Mouse (Mus musculus): ENCODE data around the gene Filip1. TPM values are rescaled to one million over a fixed set of nuclear protein-coding genes. Genes with fewer than 3 reads are reported as not detected.

Gene Filip1
- total and polyA plus RNA-seq, 2 experiments from 2014 or later, result 2.5 to 2.6 TPM

DNA sequence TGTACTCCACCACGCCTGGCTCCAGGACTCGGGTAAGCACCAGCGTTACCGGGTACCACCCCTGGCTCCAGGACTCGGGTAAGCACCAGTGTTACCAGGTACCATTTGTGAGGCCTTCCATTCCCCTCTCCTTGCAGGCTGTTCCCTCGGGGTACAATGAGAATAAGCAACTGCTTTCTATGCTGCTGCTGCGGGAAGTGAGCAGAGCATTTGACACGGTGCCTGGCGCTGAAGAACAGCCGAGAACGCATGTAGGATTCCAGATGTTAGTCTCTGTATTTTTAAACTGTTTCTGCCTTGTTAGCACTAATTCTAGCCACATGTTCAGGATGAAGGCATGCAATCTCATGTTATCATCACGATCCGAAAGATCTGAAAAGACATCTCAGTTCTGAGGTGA is 635 bp downstream of the Filip1 start:
- Histone ChIP-seq H3K9ac (replicated peaks; ENCODE audit: low read length) (no peak overlapping the region), H3K4me1 (ENCODE audit: insufficient read depth, low read length) (no peaks in the 10 kb centered on the region), H3K4me2 (ENCODE audit: low read depth, low read length) (no peak overlapping the region), H3K27me3 (ENCODE audit: insufficient read depth, low read length) (no peaks in the 10 kb centered on the region), H3K27ac (no peak overlapping the region), H3K4me3 (ENCODE audit: low read length) (no peak overlapping the region), H3K36me3 (ENCODE audit: insufficient read depth, low read length) (no peaks in the 10 kb centered on the region), H3K9me3 (ENCODE audit: low read length) (no peaks in the 10 kb centered on the region)
- ATAC-seq (no peak), DNase-seq (ENCODE audit: low spot score) (no peak)
- TF ChIP-seq CTCF (IDR thresholded peaks at IDR 0.05; ENCODE audit: low read depth), result no peak
- WGBS, result 88% methylated on average over 13 of the region's 13 CpGs

DNA sequence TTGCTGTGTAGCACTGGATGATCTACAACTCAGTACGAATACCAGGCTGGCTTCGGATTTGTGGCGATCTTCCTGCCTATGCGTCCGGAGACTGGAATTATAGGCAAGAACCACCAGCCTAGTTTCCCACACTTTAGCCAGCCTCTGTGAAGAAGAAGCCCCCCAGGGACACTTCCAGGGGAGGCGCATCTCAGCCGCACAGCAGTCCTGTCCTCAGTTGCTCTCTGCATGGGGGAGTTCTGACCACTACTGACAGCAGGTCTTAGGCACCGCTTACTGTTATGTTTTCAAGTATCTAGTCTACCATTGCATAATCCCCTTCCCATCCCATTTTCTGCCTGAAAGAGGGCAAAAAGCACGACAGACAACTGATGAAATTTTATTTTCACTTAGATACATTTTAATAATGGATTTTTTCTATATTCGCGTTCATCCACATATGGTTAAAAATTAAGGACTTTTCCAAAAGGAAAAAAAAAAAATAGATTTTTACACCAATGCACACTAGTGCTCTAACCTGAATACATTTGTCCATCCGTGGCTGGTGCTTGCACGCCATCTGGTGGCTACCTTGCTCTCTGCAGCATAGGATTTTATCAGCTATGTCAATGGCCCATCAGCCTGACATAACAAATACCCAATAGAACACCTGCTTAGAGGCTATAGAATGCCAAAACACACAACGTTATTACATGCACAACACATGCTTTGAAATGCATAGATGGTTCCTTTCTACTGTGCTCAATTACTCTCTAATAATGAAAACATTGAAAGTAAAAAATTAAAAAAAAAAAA is 10.1 kb downstream of the Filip1 start:
- DNase-seq (ENCODE audit: low spot score) (peak; percentile 88), ATAC-seq (peak; percentile 92)
- Histone ChIP-seq H3K4me3 (ENCODE audit: low read length) (no peak overlapping the region), H3K27me3 (ENCODE audit: insufficient read depth, low read length) (no peaks in the 10 kb centered on the region), H3K9ac (replicated peaks; ENCODE audit: low read length) (no peak overlapping the region), H3K36me3 (ENCODE audit: insufficient read depth, low read length) (no peaks in the 10 kb centered on the region), H3K4me1 (ENCODE audit: insufficient read depth, low read length) (no peaks in the 10 kb centered on the region), H3K4me2 (ENCODE audit: low read depth, low read length) (no peak overlapping the region), H3K9me3 (ENCODE audit: low read length) (no peaks in the 10 kb centered on the region), H3K27ac (no peak overlapping the region)
- WGBS, result 37% methylated on average over 14 of the region's 14 CpGs
- peak; percentile 97 for TF ChIP-seq CTCF (IDR thresholded peaks at IDR 0.05; ENCODE audit: low read depth)

DNA sequence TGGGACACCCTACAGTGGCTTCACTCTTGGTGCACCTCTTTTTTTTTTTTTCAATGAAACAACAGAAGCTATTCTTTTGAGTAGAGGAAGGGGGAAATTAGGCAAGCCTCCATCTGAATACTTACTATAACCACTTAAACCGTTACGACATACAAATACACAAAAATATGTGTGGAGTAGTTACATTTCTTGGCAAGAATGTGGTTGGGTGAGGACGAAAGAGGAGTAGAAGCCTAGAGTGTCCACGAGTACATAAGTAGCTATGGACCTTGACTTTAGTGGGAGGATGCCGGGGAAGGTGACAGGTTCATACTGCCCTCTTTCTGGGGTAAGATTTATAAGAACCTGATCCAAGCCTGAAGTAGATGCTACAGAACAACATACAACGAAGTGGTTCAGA is 15.4 kb downstream of the Filip1 start:
- ATAC-seq (no peak), DNase-seq (ENCODE audit: low spot score) (no peak)
- H3K4me1 ChIP-seq (ENCODE audit: insufficient read depth, low read length), result no peaks in the 10 kb centered on the region
- H3K9ac ChIP-seq (replicated peaks; ENCODE audit: low read length), result no peak overlapping the region
- no peak overlapping the region for H3K27ac ChIP-seq
- 92% methylated on average over 6 of the region's 6 CpGs for whole genome bisulfite sequencing
- no peak for TF ChIP-seq CTCF (IDR thresholded peaks at IDR 0.05; ENCODE audit: low read depth)
- no peak overlapping the region for H3K4me3 ChIP-seq (ENCODE audit: low read length)
- no peaks in the 10 kb centered on the region for H3K27me3 ChIP-seq (ENCODE audit: insufficient read depth, low read length)
- H3K36me3 ChIP-seq (ENCODE audit: insufficient read depth, low read length), result no peaks in the 10 kb centered on the region
- no peak overlapping the region for H3K4me2 ChIP-seq (ENCODE audit: low read depth, low read length)
- H3K9me3 ChIP-seq (ENCODE audit: low read length), result no peaks in the 10 kb centered on the region

DNA sequence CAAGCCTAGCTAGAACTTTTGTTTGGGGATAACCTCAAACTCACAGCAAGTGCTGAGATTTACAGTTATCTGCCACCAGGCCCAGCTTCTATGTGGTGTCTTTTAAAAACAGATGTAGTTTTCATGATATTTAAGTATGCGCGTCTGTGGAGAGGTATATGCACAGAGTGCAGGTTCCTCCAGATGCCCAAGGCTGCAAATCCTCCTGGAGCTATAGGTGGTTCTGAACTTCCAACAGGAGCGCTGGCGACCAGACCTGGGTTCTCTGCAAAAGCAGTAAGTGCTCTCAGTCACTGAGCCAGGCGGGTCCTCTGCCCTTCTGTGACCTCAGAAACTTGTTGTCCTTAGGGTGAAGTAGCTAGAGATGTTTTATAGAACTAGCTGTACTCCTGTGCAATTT is 18.4 kb downstream of the Filip1 start:
- Histone ChIP-seq H3K4me2 (ENCODE audit: low read depth, low read length) (no peak overlapping the region), H3K9ac (replicated peaks; ENCODE audit: low read length) (no peak overlapping the region), H3K4me3 (ENCODE audit: low read length) (no peak overlapping the region), H3K27me3 (ENCODE audit: insufficient read depth, low read length) (no peaks in the 10 kb centered on the region), H3K27ac (no peak overlapping the region), H3K36me3 (ENCODE audit: insufficient read depth, low read length) (no peaks in the 10 kb centered on the region), H3K9me3 (ENCODE audit: low read length) (no peaks in the 10 kb centered on the region), H3K4me1 (ENCODE audit: insufficient read depth, low read length) (no peaks in the 10 kb centered on the region)
- DNase-seq (ENCODE audit: low spot score), result no peak
- TF ChIP-seq CTCF (IDR thresholded peaks at IDR 0.05; ENCODE audit: low read depth), result no peak
- WGBS, result 96% methylated on average over 5 of the region's 5 CpGs
- ATAC-seq, result no peak

DNA sequence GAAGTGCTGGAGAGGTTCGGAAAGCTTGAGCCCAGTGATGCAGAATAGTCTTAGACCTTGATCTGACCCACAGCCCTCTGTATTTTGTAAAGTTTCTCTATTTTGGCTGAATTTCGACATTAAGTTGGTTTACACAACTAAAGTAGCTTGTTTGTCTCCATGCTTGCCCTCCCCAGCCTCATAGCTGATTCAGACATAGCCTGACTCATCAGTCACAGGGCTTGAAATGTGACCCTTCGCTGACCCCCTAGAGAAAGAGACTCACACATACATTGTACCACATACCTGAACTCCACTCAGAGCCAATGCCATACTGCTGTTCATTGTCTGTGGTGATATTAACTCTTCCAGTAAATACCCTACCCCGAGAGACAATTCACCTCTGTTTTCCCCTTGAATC is 19.6 kb downstream of the Filip1 start:
- TF ChIP-seq CTCF (IDR thresholded peaks at IDR 0.05; ENCODE audit: low read depth), result no peak
- no peak overlapping the region for H3K4me2 ChIP-seq (ENCODE audit: low read depth, low read length)
- H3K9ac ChIP-seq (replicated peaks; ENCODE audit: low read length), result no peak overlapping the region
- H3K27ac ChIP-seq, result no peak overlapping the region
- ATAC-seq (no peak), DNase-seq (ENCODE audit: low spot score) (no peak)
- no peaks in the 10 kb centered on the region for H3K27me3 ChIP-seq (ENCODE audit: insufficient read depth, low read length)
- 78% methylated on average over 4 of the region's 4 CpGs for WGBS
- H3K4me3 ChIP-seq (ENCODE audit: low read length), result no peak overlapping the region
- H3K4me1 ChIP-seq (ENCODE audit: insufficient read depth, low read length), result no peaks in the 10 kb centered on the region
- H3K36me3 ChIP-seq (ENCODE audit: insufficient read depth, low read length), result no peaks in the 10 kb centered on the region
- H3K9me3 ChIP-seq (ENCODE audit: low read length), result no peaks in the 10 kb centered on the region

DNA sequence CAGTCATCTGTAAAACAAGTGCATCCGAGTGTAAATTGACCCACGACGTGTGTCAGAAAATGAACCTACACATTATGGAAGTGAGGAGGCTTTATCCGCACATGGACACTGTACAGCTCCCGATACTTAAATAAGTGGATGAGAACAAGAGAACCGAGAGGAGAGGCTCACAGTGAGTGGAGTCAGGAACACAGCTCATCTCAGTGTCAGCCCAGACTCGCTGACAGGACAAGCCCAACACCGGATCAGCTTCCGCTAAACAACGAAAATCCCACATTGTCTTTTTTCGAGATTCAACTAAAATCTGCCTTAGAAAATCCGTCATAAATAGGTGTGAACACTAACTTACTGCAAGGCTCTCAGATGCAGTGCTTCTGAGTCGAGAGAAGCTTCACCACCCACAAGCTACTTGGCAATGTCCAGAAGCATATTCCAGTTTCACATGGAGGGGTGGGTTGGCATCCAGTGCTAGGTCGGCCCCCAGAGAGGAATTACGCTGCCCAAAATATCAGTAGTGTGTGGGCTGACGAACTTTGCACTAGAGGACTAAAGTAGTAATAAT is 22.1 kb downstream of the Filip1 start:
- no peaks in the 10 kb centered on the region for H3K9me3 ChIP-seq (ENCODE audit: low read length)
- no peak overlapping the region for H3K27ac ChIP-seq
- H3K4me1 ChIP-seq (ENCODE audit: insufficient read depth, low read length), result no peaks in the 10 kb centered on the region
- no peak overlapping the region for H3K9ac ChIP-seq (replicated peaks; ENCODE audit: low read length)
- no peak for TF ChIP-seq CTCF (IDR thresholded peaks at IDR 0.05; ENCODE audit: low read depth)
- no peaks in the 10 kb centered on the region for H3K36me3 ChIP-seq (ENCODE audit: insufficient read depth, low read length)
- ATAC-seq (no peak), DNase-seq (ENCODE audit: low spot score) (no peak)
- H3K27me3 ChIP-seq (ENCODE audit: insufficient read depth, low read length), result no peaks in the 10 kb centered on the region
- H3K4me3 ChIP-seq (ENCODE audit: low read length), result no peak overlapping the region
- 59% methylated on average over 16 of the region's 16 CpGs for WGBS
- H3K4me2 ChIP-seq (ENCODE audit: low read depth, low read length), result no peak overlapping the region

DNA sequence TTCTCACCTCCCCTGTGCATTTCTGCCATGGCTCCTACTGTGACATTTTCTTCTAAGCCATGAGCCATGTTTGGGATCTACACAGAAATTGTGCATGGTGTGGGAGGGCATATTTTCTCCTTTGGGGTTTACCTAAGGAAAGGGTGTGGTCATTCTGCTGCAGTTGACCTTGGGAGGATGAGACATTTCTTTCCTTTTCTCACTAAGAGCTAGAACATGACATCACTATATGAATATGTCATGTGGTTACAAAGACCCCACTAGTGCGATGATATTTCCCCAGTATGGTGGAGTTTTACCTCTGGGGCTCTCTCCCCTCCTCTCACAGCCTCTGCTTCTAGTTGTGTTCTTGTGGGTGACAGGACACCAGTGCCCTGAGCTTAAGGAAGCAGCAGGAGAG is 22.9 kb downstream of the Filip1 start:
- no peak for DNase-seq (ENCODE audit: low spot score)
- H3K9ac ChIP-seq (replicated peaks; ENCODE audit: low read length), result no peak overlapping the region
- H3K27me3 ChIP-seq (ENCODE audit: insufficient read depth, low read length), result no peaks in the 10 kb centered on the region
- H3K36me3 ChIP-seq (ENCODE audit: insufficient read depth, low read length), result no peaks in the 10 kb centered on the region
- no peak overlapping the region for H3K27ac ChIP-seq
- no peak overlapping the region for H3K4me2 ChIP-seq (ENCODE audit: low read depth, low read length)
- ATAC-seq, result no peak
- TF ChIP-seq CTCF (IDR thresholded peaks at IDR 0.05; ENCODE audit: low read depth), result no peak
- no peaks in the 10 kb centered on the region for H3K4me1 ChIP-seq (ENCODE audit: insufficient read depth, low read length)
- no peaks in the 10 kb centered on the region for H3K9me3 ChIP-seq (ENCODE audit: low read length)
- H3K4me3 ChIP-seq (ENCODE audit: low read length), result no peak overlapping the region
- WGBS, result 73% methylated on average over 1 of the region's 1 CpGs
